8 mouse cellular contexts compared by ENCODE assay signal in genomic region chr2:164678848-164679625, GRCm38 (mm10). TPM values are rescaled to one million over a fixed set of nuclear protein-coding genes. Genes with fewer than 3 reads are reported as not detected.
DNase-seq lines count a peak whose midpoint lies in the region; ATAC-seq and TF ChIP-seq lines count a peak whose summit lies in the region.

No protein-coding gene starts in this region.

- peak overlapping the region; percentile 51; the same call in 1 of the 2 replicates for H3K9ac ChIP-seq in hindbrain, embryonic 13.5 days

- DNase-seq in MEL-GATA-1-ER (ENCODE audit: extremely low read depth, low read depth), result peak; percentile 18
- DNase-seq in cerebellum, adult 2 months, result peak; percentile 48 to 55
- DNase-seq in forelimb bud, embryonic 11.5 days (ENCODE audit: low read depth, low spot score), result peak; percentile 78
- peak; percentile 33 to 53 for DNase-seq in layer of hippocampus, postnatal 36 days
- DNase-seq in lung, postnatal 25 days (ENCODE audit: low spot score), result peak; percentile 81
- peak; percentile 72 for DNase-seq in retina, embryonic 14.5 days (ENCODE audit: low spot score)
- DNase-seq in thymus, postnatal 36 days, result peak; percentile 79 to 81

- 17% methylated on average over 19 of the region's 19 CpGs for WGBS in cerebellum, adult 2 months
- WGBS in hindbrain, embryonic 13.5 days, result 23% methylated on average over 19 of the region's 19 CpGs

- H3K9me3 ChIP-seq in hindbrain, embryonic 13.5 days, result no peaks in the 10 kb centered on the region

- H3K4me1 ChIP-seq in cerebellum, adult 2 months (ENCODE audit: control insufficient read depth, insufficient read depth, low read length), result no peaks in the 10 kb centered on the region
- 0 out of 2 replicates have a peak, but pooled peaks cover 4% of the 10 kb centered on the region for H3K4me1 ChIP-seq in hindbrain, embryonic 13.5 days (replicated peaks)

- H3K27ac ChIP-seq in cerebellum, adult 2 months (ENCODE audit: insufficient read depth, low read length), result no peak overlapping the region
- no peak overlapping the region for H3K27ac ChIP-seq in hindbrain, embryonic 13.5 days

- H3K36me3 ChIP-seq in hindbrain, embryonic 13.5 days, result no peaks in the 10 kb centered on the region

- no peaks in the 10 kb centered on the region; the same call in 1 of the 2 replicates for H3K27me3 ChIP-seq in cerebellum, adult 2 months (ENCODE audit: control insufficient read depth, insufficient read depth, low read length)
- H3K27me3 ChIP-seq in hindbrain, embryonic 13.5 days, result no peaks in the 10 kb centered on the region

- TF ChIP-seq CTCF in cerebellum, adult 2 months (IDR thresholded peaks at IDR 0.05; ENCODE audit: borderline replicate concordance, insufficient read depth, low read depth, low read length), result peak; percentile 78

- H3K4me3 ChIP-seq in cerebellum, adult 2 months (replicated peaks; ENCODE audit: insufficient read depth, low read depth, low read length), result no peak overlapping the region
- peak overlapping the region; percentile 32 for H3K4me3 ChIP-seq in hindbrain, embryonic 13.5 days

- peak overlapping the region; percentile 54 for H3K4me2 ChIP-seq in hindbrain, embryonic 13.5 days

- no peak for TF ChIP-seq POLR2A in cerebellum, adult 2 months (IDR thresholded peaks at IDR 0.05; ENCODE audit: borderline replicate concordance, insufficient read depth, low read length)

- ATAC-seq in hindbrain, embryonic 13.5 days (ENCODE audit: low FRiP score), result peak; percentile 63

RNA-seq across cellular contexts. Expression of gene Wfdc11, which starts 5.2 kb away (rescaled TPM):
- polyA plus RNA-seq in cerebellum, adult 2 months (2012; rRNA removed), result not detected in 2 replicates
- not detected in 2 replicates for polyA plus RNA-seq in hindbrain, embryonic 13.5 days (2015; fragmentation: Nextera tagmentation; extraction: Ambion mirVana)
- not detected for total RNA-seq in layer of hippocampus, postnatal 36 days (2021)

RNA-seq across cellular contexts. Expression of gene Wfdc13, which starts 5.9 kb away (rescaled TPM):
- polyA plus RNA-seq in cerebellum, adult 2 months (2012; rRNA removed), result not detected in 2 replicates
- polyA plus RNA-seq in hindbrain, embryonic 13.5 days (2015; fragmentation: Nextera tagmentation; extraction: Ambion mirVana), result not detected in 2 replicates
- not detected for total RNA-seq in layer of hippocampus, postnatal 36 days (2021)

RNA-seq across cellular contexts. Expression of gene Spint4, which starts 19.3 kb away (rescaled TPM):
- not detected in 2 replicates for polyA plus RNA-seq in cerebellum, adult 2 months (2012; rRNA removed)
- polyA plus RNA-seq in hindbrain, embryonic 13.5 days (2015; fragmentation: Nextera tagmentation; extraction: Ambion mirVana), result not detected in 2 replicates
- not detected for total RNA-seq in layer of hippocampus, postnatal 36 days (2021)

RNA-seq across cellular contexts. Expression of gene Wfdc9, which starts 22.7 kb away (rescaled TPM):
- not detected in 2 replicates for polyA plus RNA-seq in cerebellum, adult 2 months (2012; rRNA removed)
- not detected in 2 replicates for polyA plus RNA-seq in hindbrain, embryonic 13.5 days (2015; fragmentation: Nextera tagmentation; extraction: Ambion mirVana)
- total RNA-seq in layer of hippocampus, postnatal 36 days (2021), result not detected

RNA-seq across cellular contexts. Expression of gene Wfdc10, which starts 23.2 kb away (rescaled TPM):
- not detected in 2 replicates for polyA plus RNA-seq in cerebellum, adult 2 months (2012; rRNA removed)
- polyA plus RNA-seq in hindbrain, embryonic 13.5 days (2015; fragmentation: Nextera tagmentation; extraction: Ambion mirVana), result not detected in 2 replicates
- total RNA-seq in layer of hippocampus, postnatal 36 days (2021), result not detected

Comparison
In these comparisons a context has a peak if more than half of its experiments do, and no peak if none do; other contexts are left out.
1. DNase-seq: peak in every context shown above with its lines; median percentile 81 in lung, postnatal 25 days; 80 in thymus, postnatal 36 days; 78 in forelimb bud, embryonic 11.5 days; 72 in retina, embryonic 14.5 days; 52 in cerebellum, adult 2 months; 43 in layer of hippocampus, postnatal 36 days; 18 in MEL-GATA-1-ER.